Mouse (Mus musculus): ENCODE measurements around the gene Vmn1r27. TPM values are rescaled to one million over a fixed set of nuclear protein-coding genes. Genes with fewer than 3 reads are reported as not detected.

The Vmn1r27 gene
- not detected in 2 replicates for polyA plus RNA-seq (2016; fragmentation: Nextera tagmentation; extraction: Ambion mirVana)

GRCm38 (mm10) chr6:58218721-58219120, at the start of gene Vmn1r27:
Vmn1r27 (minus strand) TSS chr6:58218821.
- Histone ChIP-seq H3K9me3 (no peaks in the 10 kb centered on the region), H3K4me2 (no peak within 1 kb of the TSS), H3K4me1 (replicated peaks) (no peaks in the 10 kb centered on the region), H3K9ac (replicated peaks) (no peak within 1 kb of the TSS), H3K36me3 (no peaks in the 10 kb centered on the region), H3K27me3 (no peaks in the 10 kb centered on the region), H3K4me3 (replicated peaks) (no peak within 1 kb of the TSS), H3K27ac (no peak within 1 kb of the TSS)
- no peak for ATAC-seq (ENCODE audit: insufficient number of reproducible peaks, insufficient read depth, low FRiP score, low TSS enrichment, low read depth)
- 86% methylated on average over 2 of the region's 2 CpGs for WGBS

- WGBS: 88% methylated on average over 1 of the region's 1 CpGs
- Histone ChIP-seq H3K27ac (no peak within 1 kb of the TSS), H3K4me1 (replicated peaks) (no peaks in the 10 kb centered on the region), H3K27me3 (no peaks in the 10 kb centered on the region), H3K9ac (replicated peaks) (no peak within 1 kb of the TSS), H3K4me3 (replicated peaks) (no peak within 1 kb of the TSS), H3K4me2 (no peak within 1 kb of the TSS), H3K36me3 (no peaks in the 10 kb centered on the region), H3K9me3 (no peaks in the 10 kb centered on the region)
- ATAC-seq (ENCODE audit: insufficient number of reproducible peaks, insufficient read depth, low FRiP score, low TSS enrichment, low read depth): no peak
These were observed 43.1 kb upstream of the Vmn1r27 start, which contains the start of gene Vmn1r28 for GRCm38 (mm10) chr6:58261737-58262136. Vmn1r28 (plus strand) TSS chr6:58262037.

- Histone ChIP-seq H3K9ac (replicated peaks) (no peak overlapping the region), H3K4me3 (replicated peaks) (no peak overlapping the region), H3K36me3 (no peaks in the 10 kb centered on the region), H3K4me2 (no peak overlapping the region), H3K4me1 (replicated peaks) (no peaks in the 10 kb centered on the region), H3K27ac (no peak overlapping the region), H3K9me3 (no peaks in the 10 kb centered on the region), H3K27me3 (no peaks in the 10 kb centered on the region)
- WGBS: 78% methylated on average over 2 of the region's 2 CpGs
- no peak for ATAC-seq (ENCODE audit: insufficient number of reproducible peaks, insufficient read depth, low FRiP score, low TSS enrichment, low read depth)
These were observed 2.5 kb downstream of the Vmn1r27 start for GRCm38 (mm10) chr6:58216119-58216518.

Other genes with a start within 250 kb of the Vmn1r27 start
- not detected in 2 replicates for gene Vmn1r25, start 238.0 kb downstream of the Vmn1r27 start, polyA plus RNA-seq (2016; fragmentation: Nextera tagmentation; extraction: Ambion mirVana)
- not detected in 2 replicates for gene Vmn1r26, start 203.7 kb downstream of the Vmn1r27 start, polyA plus RNA-seq (2016; fragmentation: Nextera tagmentation; extraction: Ambion mirVana)
- not detected in 2 replicates for gene Vmn1r28, start 43.2 kb upstream of the Vmn1r27 start, polyA plus RNA-seq (2016; fragmentation: Nextera tagmentation; extraction: Ambion mirVana)
- gene Vmn1r29, start 82.7 kb upstream of the Vmn1r27 start, polyA plus RNA-seq (2016; fragmentation: Nextera tagmentation; extraction: Ambion mirVana): not detected in 2 replicates
- gene Vmn1r30, start 224.6 kb upstream of the Vmn1r27 start, polyA plus RNA-seq (2016; fragmentation: Nextera tagmentation; extraction: Ambion mirVana): not detected in 2 replicates